Mouse (Mus musculus) adrenal gland, postnatal 36 days (tissue): ENCODE measurements around the gene Spaca4. TPM values are rescaled to one million over a fixed set of nuclear protein-coding genes. Genes with fewer than 3 reads are reported as not detected.
A peak's percentile ranks its signal among the peaks of the same experiment; 100 is the strongest.

Experiments used
- DNase-seq, 2 experiments: peaks; one replicate each; pipeline ENCODE4 v3.0.0; 2021; ENCODE audit warnings: mixed read lengths in 1 of 2
- long read RNA-seq, 2 experiments: library from polyadenylated mRNA; stranded (forward); transcript quantifications; one replicate each; pipeline ENCODE4 v2.0.0; 2021; ENCODE audit warnings: borderline sequencing depth in 2 of 2
- total RNA-seq, 2 experiments: library from RNA; stranded (reverse); gene quantifications; 2 replicates each; pipeline ENCODE4 v1.2.3; 2021

Gene Spaca4
- not detected for total RNA-seq
- long read RNA-seq, experiment 1: 0 reads
- long read RNA-seq, experiment 2: 0 reads

GRCm38 (mm10) chr7:45725713-45726112 is at the start of gene Spaca4:
Gene Spaca4 (minus strand): TSS chr7:45725813.
- DNase-seq: no peak

DNA sequence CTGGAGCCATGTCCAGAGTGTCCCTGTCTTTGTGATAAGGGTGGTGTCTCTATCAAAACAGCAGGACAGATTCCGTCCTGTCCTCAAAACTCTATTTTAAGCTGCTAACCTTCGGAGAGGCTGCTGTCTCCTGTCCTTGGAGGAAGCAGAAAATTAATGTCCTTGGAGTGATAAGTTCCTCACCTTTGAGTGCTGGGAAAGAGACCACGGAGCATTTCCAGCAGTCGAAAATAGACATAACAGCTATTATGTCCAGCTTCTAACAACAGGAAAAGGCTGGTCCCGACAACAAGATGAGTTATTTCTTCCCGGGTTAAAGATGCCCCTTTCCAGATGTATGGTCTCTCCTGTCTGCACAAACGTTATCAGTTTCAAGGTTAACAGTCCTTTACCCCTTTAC is 49.6 kb upstream of the Spaca4 start:
- DNase-seq: no peak

DNA sequence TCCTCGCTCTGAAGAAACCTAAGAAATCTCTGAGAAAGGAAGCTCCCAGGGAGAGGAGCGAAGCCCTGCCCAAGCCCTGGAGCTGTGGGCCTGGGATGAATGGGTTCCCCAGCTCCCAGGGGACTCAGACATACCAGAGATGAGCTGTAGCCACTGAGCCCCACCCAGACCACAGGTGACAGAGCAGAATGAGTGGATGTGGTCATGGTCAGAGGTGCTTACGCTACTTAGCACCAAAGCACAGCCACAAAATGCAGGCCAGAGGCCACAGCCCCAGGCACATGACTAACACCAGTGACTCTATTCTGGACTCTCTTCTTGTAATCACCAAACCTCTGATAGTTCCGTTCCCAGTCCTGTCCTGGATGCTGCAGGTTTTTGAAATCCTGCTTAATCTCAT is 45.5 kb upstream of the Spaca4 start:
- no peak for DNase-seq

GRCm38 (mm10) chr7:45770427-45771082 is 44.9 kb upstream of the Spaca4 start:
- DNase-seq: no peak

DNA sequence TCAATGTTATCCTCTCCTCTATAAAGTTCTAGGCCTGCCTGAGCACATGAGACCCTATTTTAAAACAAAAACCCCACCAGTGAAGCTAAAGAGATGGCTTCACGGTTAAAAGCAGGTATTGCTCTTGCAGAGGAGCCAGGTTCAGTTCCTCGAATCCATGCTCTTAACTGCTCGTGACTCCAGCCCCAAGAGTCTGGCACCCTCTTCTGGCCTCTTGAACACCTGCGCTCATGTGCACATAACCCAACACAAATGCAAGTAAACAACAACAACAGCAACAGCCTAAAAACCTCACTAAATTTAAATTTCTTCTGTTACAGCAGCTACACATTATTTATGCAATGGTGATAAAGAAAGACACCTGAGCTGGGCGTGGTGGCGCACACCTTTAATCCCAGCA is 41.9 kb upstream of the Spaca4 start:
- no peak for DNase-seq

DNA sequence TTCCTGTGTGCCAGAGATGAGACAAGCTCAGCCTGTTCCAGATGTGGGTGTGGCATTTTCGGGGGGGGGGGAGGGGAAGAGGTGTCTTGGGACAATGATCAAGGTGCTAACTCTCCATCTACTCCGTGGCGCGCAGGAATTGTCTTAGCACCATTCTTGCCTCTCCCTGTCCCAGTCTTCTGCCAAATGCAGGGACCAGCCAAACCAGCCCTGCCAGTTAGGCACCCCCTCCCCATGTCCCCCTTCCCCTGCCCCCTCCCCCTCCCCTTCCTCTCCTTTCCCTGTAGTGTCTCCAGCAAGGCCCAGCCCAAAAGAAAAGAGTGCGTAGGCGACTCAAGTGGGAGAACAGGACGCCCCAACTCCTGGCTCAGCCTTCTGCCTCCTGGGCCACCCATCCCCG is 41.2 kb upstream of the Spaca4 start:
- no peak for DNase-seq

- DNase-seq: no peak
These were observed 40.4 kb upstream of the Spaca4 start for GRCm38 (mm10) chr7:45765995-45766394.

DNA sequence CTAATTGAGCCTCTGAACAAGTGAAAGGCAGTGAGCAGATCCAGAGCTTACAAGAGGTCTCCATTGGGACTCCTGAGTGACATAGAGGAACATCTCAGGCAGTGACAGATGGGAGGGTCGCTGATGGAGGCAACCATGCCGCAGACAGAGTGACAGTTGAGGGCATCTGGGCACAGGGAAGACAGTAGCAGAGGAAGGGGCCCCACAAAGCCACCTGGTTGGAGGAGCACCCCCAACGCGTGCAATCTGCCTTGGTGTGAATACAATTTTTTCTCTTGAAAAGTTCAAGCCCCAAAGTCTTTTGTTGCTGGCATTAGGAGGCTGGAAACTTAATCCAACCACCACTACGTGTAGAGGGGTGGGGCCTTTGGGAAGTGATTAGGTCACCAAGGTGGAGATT is 34.5 kb upstream of the Spaca4 start:
- no peak for DNase-seq

- peak in 1 of 2 experiments; percentile 17 for DNase-seq
These were observed 33.8 kb upstream of the Spaca4 start for GRCm38 (mm10) chr7:45759400-45759799.

DNA sequence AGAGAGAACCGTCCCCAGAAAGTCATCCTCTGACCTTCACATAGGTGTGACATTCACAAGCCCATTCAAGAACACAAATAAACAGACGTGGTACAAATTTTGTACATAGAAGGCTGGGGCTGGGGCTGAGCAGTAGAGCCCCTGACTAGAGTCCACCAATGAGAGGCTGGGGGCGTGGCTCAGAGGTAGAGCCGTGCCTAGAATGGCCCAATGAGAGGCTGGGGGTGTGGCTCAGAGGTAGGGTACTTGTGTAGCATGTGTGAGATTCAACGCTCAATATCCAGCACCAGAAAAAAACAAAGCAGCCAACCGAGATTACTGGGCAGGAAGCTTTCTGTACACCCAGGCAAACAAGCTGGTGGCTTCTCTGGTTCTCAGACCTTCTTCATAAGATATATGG is 30.1 kb upstream of the Spaca4 start:
- no peak for DNase-seq

GRCm38 (mm10) chr7:45750162-45750561 is 24.5 kb upstream of the Spaca4 start:
- no peak for DNase-seq

- DNase-seq: peak; percentile 28 to 36
These were observed 23.8 kb upstream of the Spaca4 start for GRCm38 (mm10) chr7:45749401-45749800.

DNA sequence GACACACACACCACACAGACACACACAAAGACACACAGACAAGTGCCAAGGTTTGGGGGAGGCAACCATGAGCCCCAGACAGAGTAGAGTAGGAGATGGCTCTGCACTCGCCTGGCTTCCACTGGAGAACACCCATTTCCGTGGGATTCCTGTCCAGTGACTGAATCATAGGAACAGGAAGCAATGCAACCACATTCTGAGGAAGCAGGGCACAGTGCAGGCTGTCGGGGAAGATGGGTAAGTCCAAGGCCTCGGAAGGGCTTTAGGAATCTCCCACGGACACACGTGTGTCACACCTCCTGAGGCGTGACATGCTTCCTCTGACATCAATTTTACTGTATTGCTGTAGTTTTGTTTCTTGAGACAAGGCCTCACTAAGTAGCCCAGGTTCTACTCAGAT is 22.5 kb upstream of the Spaca4 start:
- DNase-seq: no peak

GRCm38 (mm10) chr7:45747450-45747849 is 21.8 kb upstream of the Spaca4 start:
- no peak for DNase-seq

DNA sequence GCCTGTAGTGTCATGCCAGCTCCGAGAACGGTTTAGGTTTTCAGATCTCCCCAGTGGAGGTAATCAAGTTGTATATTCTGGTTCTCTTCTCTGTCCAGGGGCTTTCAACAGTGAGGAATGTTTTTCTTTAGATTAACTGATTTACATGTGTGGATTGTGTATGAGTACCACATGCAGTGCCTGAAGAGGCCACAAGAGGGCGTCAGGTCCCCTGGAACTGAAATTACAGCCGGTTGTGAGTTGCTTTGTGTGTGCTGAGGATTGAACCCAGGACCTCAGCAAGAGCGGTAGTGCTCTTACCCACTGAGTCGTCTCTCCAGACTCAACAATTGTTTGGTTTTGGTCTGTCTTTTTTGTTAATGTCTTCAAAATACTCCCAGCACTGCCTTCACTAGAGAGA is 20.9 kb upstream of the Spaca4 start:
- no peak for DNase-seq

GRCm38 (mm10) chr7:45744387-45744786 is 18.8 kb upstream of the Spaca4 start:
- peak; percentile 75 to 81 for DNase-seq

GRCm38 (mm10) chr7:45742338-45742737 is 16.7 kb upstream of the Spaca4 start:
- DNase-seq: peak; percentile 45 to 54

DNA sequence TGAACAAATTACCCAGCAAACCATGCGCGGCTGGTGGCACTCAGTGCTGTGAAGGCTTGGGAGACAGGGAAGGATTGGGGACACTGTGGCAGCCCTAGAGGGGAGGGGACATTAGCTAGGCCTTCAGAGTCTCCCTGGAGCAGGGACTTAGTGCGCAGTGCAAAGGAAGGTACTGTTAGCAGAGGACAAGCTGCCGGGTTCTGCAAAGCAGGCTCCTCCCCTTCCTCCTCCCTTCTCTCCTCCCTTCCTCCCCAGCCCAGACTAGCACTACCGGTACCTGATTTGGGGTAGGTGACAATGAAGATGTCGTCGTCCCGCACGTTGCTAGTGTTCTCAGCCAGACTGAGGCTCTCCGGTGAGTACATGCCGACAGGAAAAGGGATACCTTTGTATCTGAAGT is 16.2 kb upstream of the Spaca4 start:
- DNase-seq: no peak

DNA sequence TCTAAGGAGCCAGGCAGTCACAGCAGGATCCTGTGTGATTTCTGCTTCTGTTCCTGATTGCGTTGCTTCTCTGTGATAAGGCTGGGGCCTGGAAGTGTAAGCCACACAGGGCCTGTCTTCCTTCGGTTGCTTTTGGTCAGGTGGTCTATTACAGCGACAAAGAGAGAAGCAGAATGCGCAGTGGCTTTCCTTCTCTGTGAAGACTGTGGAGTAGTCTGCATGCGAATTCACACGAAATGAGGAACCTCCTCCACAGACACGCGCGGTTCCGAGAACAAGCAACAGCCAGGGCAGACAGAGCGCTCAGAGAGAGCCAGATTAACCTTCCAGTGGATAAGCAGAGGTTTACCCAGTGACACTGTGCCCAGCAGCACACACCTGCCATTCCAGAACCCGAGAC is 15.7 kb upstream of the Spaca4 start:
- no peak for DNase-seq

- no peak for DNase-seq
These were observed 14.2 kb upstream of the Spaca4 start for GRCm38 (mm10) chr7:45739820-45740219.

GRCm38 (mm10) chr7:45739162-45739763 is 13.7 kb upstream of the Spaca4 start:
- peak; percentile 83 to 87 for DNase-seq

GRCm38 (mm10) chr7:45733477-45733876 is 7.9 kb upstream of the Spaca4 start:
- DNase-seq: no peak

GRCm38 (mm10) chr7:45730727-45731431 is 5.3 kb upstream of the Spaca4 start:
- DNase-seq: peak in 1 of 2 experiments; percentile 80
